Mouse (Mus musculus) ES-E14 (cell line): ENCODE data around the gene Fkrp. TPM values are rescaled to one million over a fixed set of nuclear protein-coding genes. Genes with fewer than 3 reads are reported as not detected.
A peak's percentile ranks its signal among the peaks of the same experiment; 100 is the strongest.

ENCODE experiments used
- DNase-seq: peaks from one replicate; pipeline ENCODE4 v3.0.0-alpha.2; 2013; ENCODE audit warnings: low read depth, low spot score
- H3K27ac ChIP-seq: 2 replicates; pipeline ENCODE4 v1.5.1; 2012; ENCODE audit warnings: low read depth, mild to moderate bottlenecking, low read length, moderate library complexity, mixed read lengths; ENCODE audit not compliant: poor library complexity, insufficient read depth, severe bottlenecking
- H3K36me3 ChIP-seq: 2 replicates; pipeline ENCODE4 v1.6.1; 2012; ENCODE audit warnings: mild to moderate bottlenecking, low read length, moderate library complexity, mixed read lengths; ENCODE audit not compliant: control insufficient read depth, poor library complexity, insufficient read depth, severe bottlenecking
- H3K4me1 ChIP-seq, 2 experiments: fragments of 150-350 bp in 1 of 2; sonication (generic) in 1 of 2; 2 replicates each; pipeline ENCODE4 v1.6.1; 2012; ENCODE audit warnings: low read length in 2 of 2, mild to moderate bottlenecking in 1 of 2, mixed read lengths in 1 of 2; ENCODE audit not compliant: control insufficient read depth in 2 of 2, insufficient read depth in 2 of 2, poor library complexity in 1 of 2
- H3K4me3 ChIP-seq, 2 experiments: fragments of 150-350 bp in 1 of 2; sonication (generic) in 1 of 2; 2 replicates each; pipeline ENCODE4 v1.5.1; 2012; ENCODE audit warnings: low read length in 2 of 2, low read depth in 1 of 2, mild to moderate bottlenecking in 1 of 2, mixed read lengths in 1 of 2; ENCODE audit not compliant: insufficient read depth in 1 of 2, poor library complexity in 1 of 2, severe bottlenecking in 1 of 2
- H3K9ac ChIP-seq: 2 replicates; pipeline ENCODE4 v1.6.1; 2012; ENCODE audit warnings: low read depth, mild to moderate bottlenecking, low read length, mixed read lengths; ENCODE audit not compliant: poor library complexity, insufficient read depth, severe bottlenecking
- H3K9me3 ChIP-seq: fragments of 150-350 bp; sonication (generic); 2 replicates; pipeline ENCODE4 v1.6.1; 2012; ENCODE audit warnings: low read depth, mild to moderate bottlenecking, low read length; ENCODE audit not compliant: control insufficient read depth, insufficient read depth
- CHD2 ChIP-seq: IDR thresholded peaks from 2 replicates; pipeline ENCODE4 v1.6.1; 2014; ENCODE audit warnings: mild to moderate bottlenecking, low read depth, low read length, inconsistent platforms
- HCFC1 ChIP-seq: IDR thresholded peaks from 2 replicates; pipeline ENCODE4 v1.6.1; 2012; ENCODE audit warnings: low read length, inconsistent platforms, borderline replicate concordance; ENCODE audit not compliant: insufficient read depth
- MAFK ChIP-seq: IDR thresholded peaks from 2 replicates; pipeline ENCODE4 v1.6.1; 2014; ENCODE audit warnings: mild to moderate bottlenecking, low read depth, low read length, inconsistent platforms; ENCODE audit not compliant: insufficient read depth
- ZC3H11A ChIP-seq: IDR thresholded peaks from 2 replicates; pipeline ENCODE4 v1.6.1; 2012; ENCODE audit warnings: low read depth, mild to moderate bottlenecking, inconsistent platforms, low read length, borderline replicate concordance
- ZNF384 ChIP-seq: IDR thresholded peaks from 2 replicates; pipeline ENCODE4 v1.6.1; 2012; ENCODE audit warnings: low read depth, low read length, inconsistent platforms
- in situ Hi-C, 2 experiments: fragments of 600-800 bp; cut with MboI; formaldehyde crosslinking; loops; one replicate each; pipeline ENCODE4 v1.15.1; 2025; ENCODE audit warnings: low sequenced_read_pairs in 2 of 2, inconsistent platforms in 1 of 2; ENCODE audit not compliant: unreplicated experiment in 2 of 2
- total RNA-seq: library from RNA; depleted of rRNA; stranded (reverse); fragments of 300-350 nt; gene quantifications from 2 replicates; pipeline ENCODE4 v1.2.3, GENCODE M21; 2012

Fkrp gene
- total RNA-seq, 1 experiment, result 12.8 TPM

DNA sequence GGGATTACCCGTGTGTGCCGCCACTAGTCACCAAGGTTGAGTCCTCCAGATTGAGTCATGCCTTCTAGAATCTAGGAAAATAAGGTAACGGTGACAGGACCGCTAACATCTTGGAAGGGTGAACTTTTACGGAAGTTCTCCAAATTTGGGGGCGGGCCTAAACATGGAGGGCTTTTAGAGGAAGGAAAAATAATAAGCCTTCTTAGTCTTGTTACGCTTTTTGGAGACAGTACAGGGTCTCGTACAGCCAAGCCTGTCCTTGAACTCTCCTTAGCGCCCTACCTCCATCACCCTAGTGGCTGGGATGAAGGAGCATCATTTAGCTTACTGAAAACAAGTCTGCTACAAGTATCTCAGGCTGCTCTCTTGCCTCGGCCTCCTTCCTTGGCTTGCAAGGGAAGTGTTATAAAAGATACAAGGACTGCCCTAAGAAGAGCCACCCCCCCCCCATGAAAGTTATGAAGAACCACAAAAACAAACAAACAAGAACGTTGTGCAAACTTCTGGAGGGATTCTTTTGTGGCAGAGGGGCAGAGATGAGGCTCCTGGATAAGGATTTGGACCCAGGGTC, 33.9 kb downstream of the Fkrp start:
- H3K4me3 ChIP-seq, result peak overlapping the region; percentile 90 to 97
- H3K27ac ChIP-seq, result no peak overlapping the region
- TF ChIP-seq CHD2 (no peak), MAFK (no peak), HCFC1 (no peak), ZNF384 (no peak), ZC3H11A (no peak)
- in situ Hi-C loops, result no loop called here
- peak overlapping the region; percentile 86 for H3K9ac ChIP-seq
- peaks cover 28% of the 10 kb centered on the region for H3K36me3 ChIP-seq
- H3K9me3 ChIP-seq, result no peaks in the 10 kb centered on the region
- H3K4me1 ChIP-seq, result peaks cover 2 to 13% of the 10 kb centered on the region in 2 experiments; a peak in 3 of 4 replicates
- DNase-seq, result no peak

DNA sequence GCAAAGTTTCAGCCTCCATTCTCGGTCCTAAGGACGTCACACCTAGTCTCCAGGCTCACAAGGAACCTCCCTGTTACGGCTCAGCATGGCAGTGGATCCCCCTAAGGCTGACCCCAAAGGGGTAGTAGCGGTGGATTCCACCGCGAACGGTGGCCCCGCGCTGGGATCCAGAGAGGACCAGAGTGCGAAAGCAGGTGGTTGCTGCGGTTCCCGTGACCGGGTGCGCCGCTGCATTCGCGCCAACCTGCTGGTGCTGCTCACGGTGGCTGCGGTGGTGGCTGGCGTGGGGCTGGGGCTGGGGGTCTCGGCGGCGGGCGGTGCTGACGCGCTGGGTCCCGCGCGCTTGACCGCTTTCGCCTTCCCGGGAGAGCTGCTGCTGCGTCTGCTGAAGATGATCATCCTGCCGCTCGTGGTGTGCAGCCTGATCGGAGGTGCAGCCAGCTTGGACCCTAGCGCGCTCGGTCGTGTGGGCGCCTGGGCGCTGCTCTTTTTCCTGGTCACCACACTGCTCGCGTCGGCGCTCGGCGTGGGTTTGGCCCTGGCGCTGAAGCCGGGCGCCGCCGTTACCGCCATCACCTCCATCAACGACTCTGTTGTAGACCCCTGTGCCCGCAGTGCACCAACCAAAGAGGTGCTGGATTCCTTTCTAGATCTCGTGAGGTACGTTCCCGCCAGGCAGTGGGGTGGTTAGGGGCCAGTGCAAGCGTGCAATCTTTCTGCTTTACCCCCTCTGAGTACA, 34.5 kb downstream of the Fkrp start:
- Histone ChIP-seq H3K27ac (0 out of 2 replicates have a peak overlapping the region, but pooled peaks have one; percentile 3), H3K9me3 (no peaks in the 10 kb centered on the region), H3K4me1 (peaks cover 2 to 13% of the 10 kb centered on the region in 2 experiments; a peak in 3 of 4 replicates), H3K4me3 (peak overlapping the region; percentile 90 to 97), H3K9ac (peak overlapping the region; percentile 86), H3K36me3 (peaks cover 27% of the 10 kb centered on the region)
- no peak for DNase-seq
- TF ChIP-seq HCFC1 (no peak), ZNF384 (no peak)
- in situ Hi-C loops, result no loop called here

DNA sequence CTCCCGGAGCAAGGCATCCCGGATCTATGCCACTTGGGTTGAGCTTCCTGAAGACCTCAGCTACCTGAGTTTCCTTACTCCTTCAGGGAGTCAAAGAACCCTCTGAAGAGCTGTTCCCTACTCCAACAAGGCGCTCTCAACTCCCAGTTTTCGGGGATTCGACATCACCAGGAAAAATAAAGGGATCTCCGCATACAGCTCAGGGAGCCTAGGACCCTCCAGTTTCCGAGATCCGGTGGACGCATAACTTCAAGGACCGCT, 35.0 kb downstream of the Fkrp start:
- H3K4me3 ChIP-seq, result peak overlapping the region; percentile 90 to 97
- in situ Hi-C loops, result no loop called here
- peak overlapping the region; percentile 86 for H3K9ac ChIP-seq
- TF ChIP-seq HCFC1, result no peak
- no peak for TF ChIP-seq CHD2
- TF ChIP-seq MAFK, result no peak
- TF ChIP-seq ZC3H11A, result no peak
- TF ChIP-seq ZNF384, result no peak
- 0 out of 2 replicates have a peak overlapping the region, but pooled peaks have one; percentile 3 for H3K27ac ChIP-seq
- peaks cover 2 to 13% of the 10 kb centered on the region in 2 experiments; a peak in 3 of 4 replicates for H3K4me1 ChIP-seq
- H3K9me3 ChIP-seq, result no peaks in the 10 kb centered on the region
- DNase-seq, result no peak
- H3K36me3 ChIP-seq, result peaks cover 23% of the 10 kb centered on the region

DNA sequence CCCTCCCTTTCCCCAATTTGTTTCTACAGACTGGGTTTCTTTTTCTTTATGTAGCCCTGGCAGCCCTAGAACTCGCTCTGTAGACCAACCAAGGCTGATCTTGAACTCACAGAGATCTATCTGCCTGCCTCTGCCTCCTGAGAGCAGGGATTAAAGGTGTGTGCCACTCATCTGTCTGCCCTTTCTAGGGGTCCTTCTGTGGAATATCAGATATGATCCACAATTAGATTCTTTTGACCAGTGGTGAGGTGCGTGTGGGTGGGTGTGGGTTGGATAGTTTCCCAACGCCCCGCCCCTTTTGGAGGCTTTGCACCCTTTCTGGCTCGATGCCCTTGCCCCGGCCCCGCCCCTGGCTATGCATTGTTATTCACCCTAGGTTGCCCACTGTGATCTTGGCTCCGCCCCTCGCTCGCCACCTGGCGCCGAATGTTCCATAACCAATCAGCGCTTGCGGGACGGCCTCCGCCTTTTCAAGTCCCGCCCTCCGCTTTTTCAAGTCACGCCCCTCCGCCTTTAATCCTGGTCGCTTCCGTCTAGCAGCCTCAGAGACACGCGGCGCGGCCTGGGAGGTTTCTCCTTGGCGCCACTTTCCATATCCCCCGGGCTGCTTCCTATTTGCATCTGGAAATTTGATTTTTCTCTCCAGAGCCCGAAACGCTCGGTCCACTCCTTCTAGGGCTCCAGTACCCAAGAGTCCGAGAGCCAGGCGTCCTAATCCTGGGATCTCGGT, 35.5 kb downstream of the Fkrp start, which contains the start of gene Slc1a5:
Slc1a5 (plus strand) TSS at position 516 of the 730 bp plus-strand sequence.
- Histone ChIP-seq H3K27ac (peak within 1 kb of the TSS; percentile 57; the same call in 1 of the 2 replicates), H3K36me3 (peaks cover 18% of the 10 kb centered on the region), H3K4me1 (peaks cover 2 to 13% of the 10 kb centered on the region in 2 experiments; a peak in 3 of 4 replicates), H3K9ac (peak within 1 kb of the TSS; percentile 86), H3K9me3 (no peaks in the 10 kb centered on the region), H3K4me3 (peak within 1 kb of the TSS; percentile 90 to 97)
- no peak for TF ChIP-seq ZNF384
- no peak for TF ChIP-seq CHD2
- TF ChIP-seq MAFK, result no peak
- in situ Hi-C loops, result no loop called here
- peak; percentile 99 for DNase-seq
